Mouse (Mus musculus): Measurements from ENCODE around the gene Fam71e2. TPM values are rescaled to one million over a fixed set of nuclear protein-coding genes. Genes with fewer than 3 reads are reported as not detected.

Fam71e2 gene
- polyA plus RNA-seq, 1 experiment: not detected

- H3K27ac ChIP-seq (ENCODE audit: insufficient read depth, low read length): no peak overlapping the region
- no peak for TF ChIP-seq POLR2A (IDR thresholded peaks at IDR 0.05; ENCODE audit: low read depth, low read length)
- no peak for TF ChIP-seq CTCF (IDR thresholded peaks at IDR 0.05; ENCODE audit: borderline replicate concordance, insufficient read depth, low read length)
- no peak overlapping the region for H3K4me3 ChIP-seq (ENCODE audit: insufficient read depth, low read length)
- H3K4me1 ChIP-seq (ENCODE audit: control insufficient read depth, insufficient read depth, low read length): peaks cover 7% of the 10 kb centered on the region
Measured at GRCm38 (mm10) chr7:4782130-4782529, 11.0 kb upstream of the Fam71e2 start.

- H3K4me3 ChIP-seq (ENCODE audit: insufficient read depth, low read length): no peak overlapping the region
- H3K4me1 ChIP-seq (ENCODE audit: control insufficient read depth, insufficient read depth, low read length): peaks cover 7% of the 10 kb centered on the region
- H3K27ac ChIP-seq (ENCODE audit: insufficient read depth, low read length): no peak overlapping the region
- no peak for TF ChIP-seq POLR2A (IDR thresholded peaks at IDR 0.05; ENCODE audit: low read depth, low read length)
- TF ChIP-seq CTCF (IDR thresholded peaks at IDR 0.05; ENCODE audit: borderline replicate concordance, insufficient read depth, low read length): no peak
Measured at GRCm38 (mm10) chr7:4779921-4780320, 8.8 kb upstream of the Fam71e2 start.

GRCm38 (mm10) chr7:4777851-4778637 is 6.9 kb upstream of the Fam71e2 start:
- peak overlapping the region; percentile 26 for H3K4me3 ChIP-seq (ENCODE audit: insufficient read depth, low read length)
- H3K27ac ChIP-seq (ENCODE audit: insufficient read depth, low read length): peak overlapping the region; percentile 10; the same call in 1 of the 2 replicates
- H3K4me1 ChIP-seq (ENCODE audit: control insufficient read depth, insufficient read depth, low read length): peaks cover 7% of the 10 kb centered on the region
- TF ChIP-seq POLR2A (IDR thresholded peaks at IDR 0.05; ENCODE audit: low read depth, low read length): no peak; the same call in 1 of the 2 replicates
- TF ChIP-seq CTCF (IDR thresholded peaks at IDR 0.05; ENCODE audit: borderline replicate concordance, insufficient read depth, low read length): no peak

- H3K27ac ChIP-seq (ENCODE audit: insufficient read depth, low read length): peak overlapping the region; percentile 53; the same call in 1 of the 2 replicates
- TF ChIP-seq POLR2A (IDR thresholded peaks at IDR 0.05; ENCODE audit: low read depth, low read length): peak; percentile 44
- TF ChIP-seq CTCF (IDR thresholded peaks at IDR 0.05; ENCODE audit: borderline replicate concordance, insufficient read depth, low read length): no peak
- H3K4me3 ChIP-seq (ENCODE audit: insufficient read depth, low read length): peak overlapping the region; percentile 48
- H3K4me1 ChIP-seq (ENCODE audit: control insufficient read depth, insufficient read depth, low read length): peaks cover 7% of the 10 kb centered on the region
Measured at GRCm38 (mm10) chr7:4776861-4777830, 6.0 kb upstream of the Fam71e2 start.

- TF ChIP-seq POLR2A (IDR thresholded peaks at IDR 0.05; ENCODE audit: low read depth, low read length) (no peak), CTCF (IDR thresholded peaks at IDR 0.05; ENCODE audit: borderline replicate concordance, insufficient read depth, low read length) (no peak)
- peaks cover 7% of the 10 kb centered on the region for H3K4me1 ChIP-seq (ENCODE audit: control insufficient read depth, insufficient read depth, low read length)
- H3K27ac ChIP-seq (ENCODE audit: insufficient read depth, low read length): no peak overlapping the region
- no peak overlapping the region for H3K4me3 ChIP-seq (ENCODE audit: insufficient read depth, low read length)
Measured at GRCm38 (mm10) chr7:4776131-4776530, 5.0 kb upstream of the Fam71e2 start.

GRCm38 (mm10) chr7:4764946-4765710 is 6.0 kb downstream of the Fam71e2 start:
- TF ChIP-seq POLR2A (IDR thresholded peaks at IDR 0.05; ENCODE audit: low read depth, low read length) (no peak), CTCF (IDR thresholded peaks at IDR 0.05; ENCODE audit: borderline replicate concordance, insufficient read depth, low read length) (no peak)
- H3K4me3 ChIP-seq (ENCODE audit: insufficient read depth, low read length): no peak overlapping the region
- no peaks in the 10 kb centered on the region for H3K4me1 ChIP-seq (ENCODE audit: control insufficient read depth, insufficient read depth, low read length)
- no peak overlapping the region for H3K27ac ChIP-seq (ENCODE audit: insufficient read depth, low read length)

GRCm38 (mm10) chr7:4759670-4760069 is 11.4 kb downstream of the Fam71e2 start:
- Histone ChIP-seq H3K4me3 (ENCODE audit: insufficient read depth, low read length) (no peak overlapping the region), H3K27ac (ENCODE audit: insufficient read depth, low read length) (no peak overlapping the region), H3K4me1 (ENCODE audit: control insufficient read depth, insufficient read depth, low read length) (no peaks in the 10 kb centered on the region)
- TF ChIP-seq CTCF (IDR thresholded peaks at IDR 0.05; ENCODE audit: borderline replicate concordance, insufficient read depth, low read length) (no peak), POLR2A (IDR thresholded peaks at IDR 0.05; ENCODE audit: low read depth, low read length) (no peak)

- Histone ChIP-seq H3K4me1 (ENCODE audit: control insufficient read depth, insufficient read depth, low read length) (no peaks in the 10 kb centered on the region), H3K4me3 (ENCODE audit: insufficient read depth, low read length) (peak within 1 kb of the TSS; percentile 39), H3K27ac (ENCODE audit: insufficient read depth, low read length) (peak within 1 kb of the TSS; percentile 9; the same call in 1 of the 2 replicates)
- peak; percentile 95 for TF ChIP-seq POLR2A (IDR thresholded peaks at IDR 0.05; ENCODE audit: low read depth, low read length)
- no peak for TF ChIP-seq CTCF (IDR thresholded peaks at IDR 0.05; ENCODE audit: borderline replicate concordance, insufficient read depth, low read length)
Measured at GRCm38 (mm10) chr7:4752821-4753570, 18.1 kb downstream of the Fam71e2 start, which contains the start of gene Cox6b2. TSS of gene Cox6b2 (minus strand) at chr7:4753094.
